Mouse (Mus musculus): Measurements from ENCODE around the gene Olfr1380. TPM values are rescaled to one million over a fixed set of nuclear protein-coding genes. Genes with fewer than 3 reads are reported as not detected.
A peak's percentile ranks its signal among the peaks of the same experiment; 100 is the strongest.
"Not testable (repeated sequence)": the region's sequence is repeated elsewhere in the genome, so short reads cannot be mapped to it uniquely, and the experiment has no call there.

Olfr1380 gene
- polyA plus RNA-seq, 1 experiment from 2014 or later: not detected

- H3K9me3 ChIP-seq (ENCODE audit: control insufficient read depth, low read length); H3K9ac ChIP-seq (replicated peaks; ENCODE audit: low read depth, low read length); H3K4me3 ChIP-seq (ENCODE audit: low read depth, low read length); H3K4me1 ChIP-seq (ENCODE audit: control insufficient read depth, insufficient read depth, low read length); ATAC-seq (ENCODE audit: low read depth); H3K27me3 ChIP-seq (ENCODE audit: control insufficient read depth, insufficient read depth, low read length); H3K4me2 ChIP-seq (ENCODE audit: low read depth, low read length); H3K36me3 ChIP-seq (ENCODE audit: control insufficient read depth, insufficient read depth, low read length); H3K27ac ChIP-seq (ENCODE audit: low read depth, low read length): not testable (repeated sequence)
- WGBS: 88% methylated on average over 8 of the region's 8 CpGs
Observed at GRCm38 (mm10) chr11:49580452-49580851, 23.8 kb downstream of the Olfr1380 start.

- Histone ChIP-seq H3K27ac (ENCODE audit: low read depth, low read length) (no peak overlapping the region), H3K4me1 (ENCODE audit: control insufficient read depth, insufficient read depth, low read length) (no peaks in the 10 kb centered on the region), H3K9ac (replicated peaks; ENCODE audit: low read depth, low read length) (no peak overlapping the region), H3K27me3 (ENCODE audit: control insufficient read depth, insufficient read depth, low read length) (no peaks in the 10 kb centered on the region), H3K36me3 (ENCODE audit: control insufficient read depth, insufficient read depth, low read length) (no peaks in the 10 kb centered on the region), H3K4me2 (ENCODE audit: low read depth, low read length) (no peak overlapping the region), H3K4me3 (ENCODE audit: low read depth, low read length) (no peak overlapping the region), H3K9me3 (ENCODE audit: control insufficient read depth, low read length) (no peaks in the 10 kb centered on the region)
- WGBS: 93% methylated on average over 18 of the region's 19 CpGs
- no peak for ATAC-seq (ENCODE audit: low read depth)
Observed at GRCm38 (mm10) chr11:49590213-49590612, 33.5 kb downstream of the Olfr1380 start.

DNA sequence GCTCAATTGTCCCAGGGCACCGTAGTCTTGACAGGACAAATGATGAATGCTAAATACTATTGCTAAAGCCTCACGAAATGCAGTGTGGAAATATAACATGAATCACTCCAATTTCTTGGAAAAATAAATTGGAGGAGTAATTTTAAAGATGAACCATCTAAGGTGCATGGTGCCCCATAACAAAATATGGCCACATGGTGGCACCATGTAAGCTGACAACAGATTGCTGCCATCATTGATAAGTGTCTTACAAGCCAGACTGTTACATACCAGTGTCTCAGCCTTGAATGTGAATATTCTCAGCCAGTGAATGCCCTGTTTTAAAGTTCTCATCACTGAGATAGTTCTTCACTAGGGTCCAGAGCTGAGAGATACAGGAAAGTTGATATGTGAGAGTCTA, 40.5 kb downstream of the Olfr1380 start:
- H3K4me1 ChIP-seq (ENCODE audit: control insufficient read depth, insufficient read depth, low read length); H3K4me3 ChIP-seq (ENCODE audit: low read depth, low read length); ATAC-seq (ENCODE audit: low read depth); H3K36me3 ChIP-seq (ENCODE audit: control insufficient read depth, insufficient read depth, low read length); H3K4me2 ChIP-seq (ENCODE audit: low read depth, low read length); H3K9me3 ChIP-seq (ENCODE audit: control insufficient read depth, low read length); H3K27ac ChIP-seq (ENCODE audit: low read depth, low read length); H3K9ac ChIP-seq (replicated peaks; ENCODE audit: low read depth, low read length); H3K27me3 ChIP-seq (ENCODE audit: control insufficient read depth, insufficient read depth, low read length): not testable (repeated sequence)
- WGBS: 75% methylated on average over 2 of the region's 2 CpGs

DNA sequence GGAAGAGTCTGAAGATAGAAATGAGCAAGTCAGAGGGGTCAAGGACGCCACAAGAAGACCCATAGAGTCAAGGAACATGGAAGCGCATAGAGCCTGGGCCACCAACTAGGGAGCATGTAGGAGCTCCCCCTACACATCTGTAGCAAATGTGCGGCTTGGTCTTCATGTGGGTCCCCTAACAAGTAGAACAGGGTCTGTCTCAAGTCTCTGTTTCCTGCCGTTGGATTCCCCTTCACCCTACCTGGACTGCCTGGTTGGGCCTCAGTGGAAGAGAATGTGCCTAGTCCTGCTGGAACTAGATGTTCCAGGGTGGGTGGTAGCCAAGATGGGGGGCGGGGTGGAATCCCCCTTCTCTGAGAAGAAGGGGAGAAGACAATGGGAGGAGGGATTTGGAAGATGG, 51.6 kb downstream of the Olfr1380 start:
- not testable (repeated sequence) for H3K27ac ChIP-seq (ENCODE audit: low read depth, low read length); ATAC-seq (ENCODE audit: low read depth); H3K27me3 ChIP-seq (ENCODE audit: control insufficient read depth, insufficient read depth, low read length); H3K4me1 ChIP-seq (ENCODE audit: control insufficient read depth, insufficient read depth, low read length); H3K36me3 ChIP-seq (ENCODE audit: control insufficient read depth, insufficient read depth, low read length); H3K9ac ChIP-seq (replicated peaks; ENCODE audit: low read depth, low read length); H3K4me2 ChIP-seq (ENCODE audit: low read depth, low read length); H3K4me3 ChIP-seq (ENCODE audit: low read depth, low read length); H3K9me3 ChIP-seq (ENCODE audit: control insufficient read depth, low read length)
- 85% methylated on average over 5 of the region's 5 CpGs for WGBS

GRCm38 (mm10) chr11:49608938-49609867, 52.5 kb downstream of the Olfr1380 start, which contains the start of gene Flt4:
TSS of gene Flt4 (plus strand) at chr11:49609263.
- H3K27ac ChIP-seq (ENCODE audit: low read depth, low read length); H3K9ac ChIP-seq (replicated peaks; ENCODE audit: low read depth, low read length); H3K4me1 ChIP-seq (ENCODE audit: control insufficient read depth, insufficient read depth, low read length); H3K9me3 ChIP-seq (ENCODE audit: control insufficient read depth, low read length); H3K36me3 ChIP-seq (ENCODE audit: control insufficient read depth, insufficient read depth, low read length); H3K27me3 ChIP-seq (ENCODE audit: control insufficient read depth, insufficient read depth, low read length): not testable (repeated sequence)
- 5% methylated on average over 50 of the region's 61 CpGs for WGBS
- H3K4me3 ChIP-seq (ENCODE audit: low read depth, low read length): peak within 1 kb of the TSS; percentile 31
- peak within 1 kb of the TSS; percentile 51 for H3K4me2 ChIP-seq (ENCODE audit: low read depth, low read length)
- ATAC-seq (ENCODE audit: low read depth): peak; percentile 70

- H3K4me2 ChIP-seq (ENCODE audit: low read depth, low read length): peak overlapping the region; percentile 51
- H3K4me3 ChIP-seq (ENCODE audit: low read depth, low read length): peak overlapping the region; percentile 31
- not testable (repeated sequence) for H3K9me3 ChIP-seq (ENCODE audit: control insufficient read depth, low read length); H3K36me3 ChIP-seq (ENCODE audit: control insufficient read depth, insufficient read depth, low read length); H3K27me3 ChIP-seq (ENCODE audit: control insufficient read depth, insufficient read depth, low read length); H3K27ac ChIP-seq (ENCODE audit: low read depth, low read length); H3K4me1 ChIP-seq (ENCODE audit: control insufficient read depth, insufficient read depth, low read length); H3K9ac ChIP-seq (replicated peaks; ENCODE audit: low read depth, low read length)
- ATAC-seq (ENCODE audit: low read depth): peak; percentile 25; the same call in 1 of the 2 replicates
- 2% methylated on average over 49 of the region's 52 CpGs for WGBS
Observed at GRCm38 (mm10) chr11:49609868-49610824, 53.5 kb downstream of the Olfr1380 start.

GRCm38 (mm10) chr11:49611349-49611748, 54.7 kb downstream of the Olfr1380 start:
- not testable (repeated sequence) for H3K27me3 ChIP-seq (ENCODE audit: control insufficient read depth, insufficient read depth, low read length); H3K4me3 ChIP-seq (ENCODE audit: low read depth, low read length)

DNA sequence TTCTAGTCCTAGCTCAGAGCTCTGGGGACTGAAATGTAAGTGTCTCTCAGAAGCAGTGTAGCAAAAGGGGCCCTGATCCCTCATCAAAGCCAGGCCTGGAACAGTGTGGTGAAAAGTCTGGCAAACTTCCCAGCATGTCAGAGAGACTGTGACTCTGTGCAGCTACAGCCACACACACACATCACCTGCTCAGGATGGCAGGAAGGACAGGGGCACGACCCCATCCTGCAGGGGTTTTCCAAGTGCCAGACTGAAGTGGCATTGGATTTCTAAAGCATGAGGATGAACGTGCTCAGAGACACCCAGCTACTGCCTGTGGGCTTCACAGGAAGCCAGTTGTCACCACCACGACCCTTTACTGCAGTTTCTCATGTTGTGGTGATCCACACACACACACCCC, 55.5 kb downstream of the Olfr1380 start:
- H3K9me3 ChIP-seq (ENCODE audit: control insufficient read depth, low read length): no peaks in the 10 kb centered on the region
- WGBS: 59% methylated on average over 3 of the region's 3 CpGs
- no peak overlapping the region for H3K27ac ChIP-seq (ENCODE audit: low read depth, low read length)
- H3K4me1 ChIP-seq (ENCODE audit: control insufficient read depth, insufficient read depth, low read length): no peaks in the 10 kb centered on the region
- no peak for ATAC-seq (ENCODE audit: low read depth)
- H3K36me3 ChIP-seq (ENCODE audit: control insufficient read depth, insufficient read depth, low read length): no peaks in the 10 kb centered on the region
- no peak overlapping the region for H3K9ac ChIP-seq (replicated peaks; ENCODE audit: low read depth, low read length)
- H3K4me2 ChIP-seq (ENCODE audit: low read depth, low read length): no peak overlapping the region
- H3K4me3 ChIP-seq (ENCODE audit: low read depth, low read length): no peak overlapping the region
- no peaks in the 10 kb centered on the region; the same call in 1 of the 2 replicates for H3K27me3 ChIP-seq (ENCODE audit: control insufficient read depth, insufficient read depth, low read length)

More at GRCm38 (mm10) chr11:49611349-49611748, 54.7 kb downstream of the Olfr1380 start:
- H3K9me3 ChIP-seq (ENCODE audit: control insufficient read depth, low read length); H3K27ac ChIP-seq (ENCODE audit: low read depth, low read length); H3K36me3 ChIP-seq (ENCODE audit: control insufficient read depth, insufficient read depth, low read length); H3K4me2 ChIP-seq (ENCODE audit: low read depth, low read length); ATAC-seq (ENCODE audit: low read depth); H3K4me1 ChIP-seq (ENCODE audit: control insufficient read depth, insufficient read depth, low read length); H3K9ac ChIP-seq (replicated peaks; ENCODE audit: low read depth, low read length): not testable (repeated sequence)
- 40% methylated on average over 3 of the region's 3 CpGs for WGBS
